Comparison of ENCODE assay signal across 18 mouse cellular contexts in the genomic region with DNA sequence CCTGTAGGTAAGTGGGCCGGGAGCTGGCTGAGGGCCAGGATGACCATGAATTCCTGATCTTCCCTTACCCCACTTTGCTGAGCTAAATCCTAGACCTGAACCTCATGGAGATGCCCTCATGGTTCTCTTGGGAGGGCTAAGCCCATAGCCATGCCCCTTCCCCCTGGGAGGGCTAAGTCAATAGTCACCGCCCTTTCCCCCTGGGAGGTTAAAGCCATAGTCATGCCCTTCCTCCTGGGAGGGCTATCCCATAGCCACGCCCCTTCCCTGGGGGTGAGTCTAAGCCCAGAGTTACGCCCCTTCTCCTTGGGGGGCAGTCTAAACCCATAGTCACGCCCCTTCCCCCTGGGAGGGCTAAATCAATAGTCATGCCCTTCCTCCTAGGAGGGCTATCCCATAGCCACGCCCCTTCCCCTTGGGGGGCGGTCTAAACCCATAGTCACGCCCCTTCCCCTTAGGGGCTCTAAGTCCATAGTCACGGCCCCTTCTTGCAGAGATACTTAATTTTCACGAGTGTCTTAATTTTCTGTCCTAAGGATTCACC. TPM values are rescaled to one million over a fixed set of nuclear protein-coding genes. Genes with fewer than 3 reads are reported as not detected.
DNase-seq lines count a peak whose midpoint lies in the region; ATAC-seq and TF ChIP-seq lines count a peak whose summit lies in the region.
"Had no signal": no experiment of that assay in that cellular context is flagged by ENCODE, and none has a peak within 500 bp of the region (broad histone marks: within the 10 kb centered on the region; RNA-seq: fewer than 3 reads in every experiment).

No protein-coding gene starts in this region.

- TF ChIP-seq EP300 in lung, postnatal 0 days (IDR thresholded peaks at IDR 0.05), result no peak

- TF ChIP-seq CTCF in lung, postnatal 0 days (IDR thresholded peaks at IDR 0.05), result no peak

- no peaks in the 10 kb centered on the region for H3K36me3 ChIP-seq in embryonic facial prominence, embryonic 15.5 days
- H3K36me3 ChIP-seq in embryonic facial prominence, embryonic 10.5 days (replicated peaks), result no peaks in the 10 kb centered on the region
- no peaks in the 10 kb centered on the region for H3K36me3 ChIP-seq in lung, postnatal 0 days (ENCODE audit: insufficient read depth, low read length)
- H3K36me3 ChIP-seq: heart, embryonic 15.5 days; hindbrain, embryonic 15.5 days; liver, embryonic 15.5 days; neural tube, embryonic 15.5 days had no signal

- no peak for DNase-seq in embryonic facial prominence, embryonic 10.5 days (ENCODE audit: low spot score)
- peak; percentile 26 for DNase-seq in lung, postnatal 0 days (ENCODE audit: low spot score)
- DNase-seq in lung, adult 18-20 months, result no peak
- peak; percentile 31 for DNase-seq in WW6 (ENCODE audit: low read depth, low spot score)
- no peak for DNase-seq in spleen, adult 18-20 months
- no peak for DNase-seq in layer of hippocampus, postnatal 10 days (ENCODE audit: low spot score in 2 of 2)
- DNase-seq: adrenal gland, postnatal 36 days; gastrocnemius, postnatal 25 days; kidney, adult 9 months had no signal

- 35% methylated on average over 10 of the region's 10 CpGs for WGBS in embryonic facial prominence, embryonic 15.5 days
- 39% methylated on average over 10 of the region's 10 CpGs for WGBS in embryonic facial prominence, embryonic 10.5 days
- WGBS in lung, postnatal 0 days, result 47% methylated on average over 10 of the region's 10 CpGs

- H3K4me2 ChIP-seq in embryonic facial prominence, embryonic 15.5 days (replicated peaks), result no peak overlapping the region
- H3K4me2 ChIP-seq in lung, postnatal 0 days (replicated peaks; ENCODE audit: low read depth, low read length), result no peak overlapping the region
- H3K4me2 ChIP-seq: heart, embryonic 15.5 days; hindbrain, embryonic 15.5 days; liver, embryonic 15.5 days; neural tube, embryonic 15.5 days had no signal

- H3K27ac ChIP-seq in embryonic facial prominence, embryonic 15.5 days (replicated peaks), result 0 out of 2 replicates have a peak overlapping the region, but pooled peaks have one; percentile 51
- no peak overlapping the region for H3K27ac ChIP-seq in embryonic facial prominence, embryonic 10.5 days (replicated peaks)
- no peak overlapping the region for H3K27ac ChIP-seq in lung, postnatal 0 days (ENCODE audit: low read length)
- H3K27ac ChIP-seq: heart, embryonic 15.5 days; hindbrain, embryonic 15.5 days; liver, embryonic 15.5 days; neural tube, embryonic 15.5 days had no signal

- no peak overlapping the region for H3K4me3 ChIP-seq in embryonic facial prominence, embryonic 15.5 days (replicated peaks)
- H3K4me3 ChIP-seq in embryonic facial prominence, embryonic 10.5 days, result no peak overlapping the region
- H3K4me3 ChIP-seq in lung, postnatal 0 days (ENCODE audit: low read depth, low read length), result no peak overlapping the region
- H3K4me3 ChIP-seq: heart, embryonic 15.5 days; hindbrain, embryonic 15.5 days; liver, embryonic 15.5 days; megakaryocyte, embryonic 14.5 days; neural tube, embryonic 15.5 days had no signal

- no peaks in the 10 kb centered on the region for H3K9me3 ChIP-seq in embryonic facial prominence, embryonic 15.5 days (replicated peaks)
- 0 out of 2 replicates have a peak, but pooled peaks cover 2% of the 10 kb centered on the region for H3K9me3 ChIP-seq in embryonic facial prominence, embryonic 10.5 days
- no peaks in the 10 kb centered on the region for H3K9me3 ChIP-seq in lung, postnatal 0 days (ENCODE audit: low read length)
- H3K9me3 ChIP-seq: heart, embryonic 15.5 days; hindbrain, embryonic 15.5 days; liver, embryonic 15.5 days; megakaryocyte, embryonic 14.5 days; neural tube, embryonic 15.5 days had no signal

- H3K4me1 ChIP-seq in embryonic facial prominence, embryonic 15.5 days, result peaks cover 23% of the 10 kb centered on the region
- H3K4me1 ChIP-seq in embryonic facial prominence, embryonic 10.5 days, result peaks cover 25% of the 10 kb centered on the region
- H3K4me1 ChIP-seq in lung, postnatal 0 days (ENCODE audit: insufficient read depth, low read depth, low read length), result no peaks in the 10 kb centered on the region
- H3K4me1 ChIP-seq: hindbrain, embryonic 15.5 days; liver, embryonic 15.5 days; neural tube, embryonic 15.5 days had no signal

- no peaks in the 10 kb centered on the region for H3K27me3 ChIP-seq in embryonic facial prominence, embryonic 15.5 days
- H3K27me3 ChIP-seq in embryonic facial prominence, embryonic 10.5 days (replicated peaks; ENCODE audit: low read depth, poor library complexity, severe bottlenecking), result no peaks in the 10 kb centered on the region; the same call in 1 of the 2 replicates
- H3K27me3 ChIP-seq in lung, postnatal 0 days (replicated peaks; ENCODE audit: insufficient read depth, low read length), result no peaks in the 10 kb centered on the region
- H3K27me3 ChIP-seq: heart, embryonic 15.5 days; liver, embryonic 15.5 days; neural tube, embryonic 15.5 days had no signal

- ATAC-seq in embryonic facial prominence, embryonic 15.5 days (ENCODE audit: insufficient number of reproducible peaks, low FRiP score, low TSS enrichment, low read depth), result no peak
- ATAC-seq in lung, postnatal 0 days, result no peak
- ATAC-seq in megakaryocyte progenitor cell, adult 5-6 weeks (replicated peaks; ENCODE audit: poor library complexity), result peak; percentile 67
- ATAC-seq: forebrain, embryonic 16.5 days had no signal

- H3K9ac ChIP-seq in embryonic facial prominence, embryonic 15.5 days, result no peak overlapping the region
- no peak overlapping the region for H3K9ac ChIP-seq in lung, postnatal 0 days (replicated peaks; ENCODE audit: low read depth)
- H3K9ac ChIP-seq: heart, embryonic 15.5 days; hindbrain, embryonic 15.5 days; liver, embryonic 15.5 days; neural tube, embryonic 15.5 days had no signal

RNA-seq across cellular contexts. Expression of a gene that starts 33.1 kb away (rescaled TPM):
- polyA plus RNA-seq in embryonic facial prominence, embryonic 15.5 days (2015; fragmentation: Nextera tagmentation; extraction: Ambion mirVana), result 1.3 and 1.5 TPM in 2 replicates
- 0.59 and 0.71 TPM in 2 replicates for polyA plus RNA-seq in embryonic facial prominence, embryonic 10.5 days (2016; fragmentation: Nextera tagmentation; extraction: Ambion mirVana)
- 74.9 and 82.4 TPM in 2 replicates for polyA plus RNA-seq in lung, postnatal 0 days (2015; fragmentation: Nextera tagmentation; extraction: Ambion mirVana)
- not detected in 2 replicates for total RNA-seq in megakaryocyte progenitor cell, adult 5-6 weeks (2015)
- total RNA-seq in megakaryocyte progenitor cell, adult 5-6 weeks (2017), result not detected in 2 replicates
- total RNA-seq in layer of hippocampus, postnatal 10 days (2021), result not detected
- polyA plus RNA-seq: hindbrain, embryonic 15.5 days; large intestine, adult 2 months had no signal

RNA-seq across cellular contexts. Expression of a gene that starts 42.0 kb away (rescaled TPM):
- 69.9 and 71.9 TPM in 2 replicates for polyA plus RNA-seq in embryonic facial prominence, embryonic 15.5 days (2015; fragmentation: Nextera tagmentation; extraction: Ambion mirVana)
- polyA plus RNA-seq in embryonic facial prominence, embryonic 10.5 days (2016; fragmentation: Nextera tagmentation; extraction: Ambion mirVana), result 86.5 and 91.5 TPM in 2 replicates
- polyA plus RNA-seq in lung, postnatal 0 days (2015; fragmentation: Nextera tagmentation; extraction: Ambion mirVana), result 73.1 and 74.2 TPM in 2 replicates
- total RNA-seq in megakaryocyte progenitor cell, adult 5-6 weeks (2015), result 7.9 and 13.1 TPM in 2 replicates
- total RNA-seq in megakaryocyte progenitor cell, adult 5-6 weeks (2017), result 58.6 and 63.5 TPM in 2 replicates
- 10 to 100 TPM; 41.1 to 43.3 TPM for total RNA-seq in layer of hippocampus, postnatal 10 days (2021)

RNA-seq across cellular contexts. Expression of a gene that starts 43.9 kb away (rescaled TPM):
- 26.9 and 33.5 TPM in 2 replicates for polyA plus RNA-seq in embryonic facial prominence, embryonic 15.5 days (2015; fragmentation: Nextera tagmentation; extraction: Ambion mirVana)
- polyA plus RNA-seq in embryonic facial prominence, embryonic 10.5 days (2016; fragmentation: Nextera tagmentation; extraction: Ambion mirVana), result 0.04 and 0.16 TPM in 2 replicates
- polyA plus RNA-seq in lung, postnatal 0 days (2015; fragmentation: Nextera tagmentation; extraction: Ambion mirVana), result 19.6 and 26.3 TPM in 2 replicates
- total RNA-seq in megakaryocyte progenitor cell, adult 5-6 weeks (2015), result 1.8 and 3.1 TPM in 2 replicates
- 0.57 and 0.83 TPM in 2 replicates for total RNA-seq in megakaryocyte progenitor cell, adult 5-6 weeks (2017)
- under 1 TPM in 1 of 2 experiments, not detected in 1; 0.23 TPM for total RNA-seq in layer of hippocampus, postnatal 10 days (2021)

Comparison
In these comparisons a context has a peak if more than half of its experiments do, and no peak if none do; other contexts are left out.
1. DNase-seq: peak in lung, postnatal 0 days (single experiment) and WW6 (single experiment); none in embryonic facial prominence, embryonic 10.5 days (single experiment), lung, adult 18-20 months (0 of 2), spleen, adult 18-20 months (0 of 2) and layer of hippocampus, postnatal 10 days (0 of 2).
2. RNA of a gene that starts 43.9 kb away (polyA plus RNA-seq): 26.9 to 33.5 TPM in embryonic facial prominence, embryonic 15.5 days and 19.6 to 26.3 TPM in lung, postnatal 0 days; 0.04 to 0.16 TPM in embryonic facial prominence, embryonic 10.5 days; every median in the first group is over 10 times any median in the second.
3. RNA of a gene that starts 33.1 kb away (polyA plus RNA-seq): 74.9 to 82.4 TPM in lung, postnatal 0 days; 1.3 to 1.5 TPM in embryonic facial prominence, embryonic 15.5 days and 0.59 to 0.71 TPM in embryonic facial prominence, embryonic 10.5 days; every median in the first group is over 10 times any median in the second.